Mouse (Mus musculus): Measurements from ENCODE around the gene Lrp2. TPM values are rescaled to one million over a fixed set of nuclear protein-coding genes. Genes with fewer than 3 reads are reported as not detected.

The Lrp2 gene
- polyA plus RNA-seq, 1 experiment from 2014 or later: 0.29 TPM

- no peak for DNase-seq (ENCODE audit: low spot score)
- Histone ChIP-seq H3K36me3 (ENCODE audit: control insufficient read depth, insufficient read depth, low read length) (no peaks in the 10 kb centered on the region), H3K9ac (ENCODE audit: low read length) (no peak overlapping the region), H3K4me3 (ENCODE audit: low read depth, low read length) (no peak overlapping the region), H3K9me3 (ENCODE audit: control insufficient read depth, low read length) (no peaks in the 10 kb centered on the region), H3K4me2 (replicated peaks; ENCODE audit: low read depth) (no peak overlapping the region), H3K4me1 (replicated peaks; ENCODE audit: control insufficient read depth, insufficient read depth) (no peaks in the 10 kb centered on the region), H3K27ac (replicated peaks) (no peak overlapping the region), H3K27me3 (ENCODE audit: control insufficient read depth, insufficient read depth, low read length) (no peaks in the 10 kb centered on the region)
- no peak for ATAC-seq (ENCODE audit: low FRiP score, low TSS enrichment)
- WGBS: 79% methylated on average over 5 of the region's 5 CpGs
- no peak for TF ChIP-seq CTCF (IDR thresholded peaks at IDR 0.05; ENCODE audit: low read depth)
- TF ChIP-seq EP300 (optimal IDR thresholded peaks at IDR 0.05): no peak
These were observed 12.7 kb downstream of the Lrp2 start for GRCm38 (mm10) chr2:69573038-69573732.

- Histone ChIP-seq H3K36me3 (ENCODE audit: control insufficient read depth, insufficient read depth, low read length) (no peaks in the 10 kb centered on the region), H3K4me2 (replicated peaks; ENCODE audit: low read depth) (no peak overlapping the region), H3K4me3 (ENCODE audit: low read depth, low read length) (no peak overlapping the region), H3K27me3 (ENCODE audit: control insufficient read depth, insufficient read depth, low read length) (no peaks in the 10 kb centered on the region), H3K9ac (ENCODE audit: low read length) (no peak overlapping the region), H3K27ac (replicated peaks) (no peak overlapping the region), H3K9me3 (ENCODE audit: control insufficient read depth, low read length) (no peaks in the 10 kb centered on the region), H3K4me1 (replicated peaks; ENCODE audit: control insufficient read depth, insufficient read depth) (no peaks in the 10 kb centered on the region)
- TF ChIP-seq EP300 (optimal IDR thresholded peaks at IDR 0.05): no peak
- no peak for TF ChIP-seq CTCF (IDR thresholded peaks at IDR 0.05; ENCODE audit: low read depth)
- WGBS: 79% methylated on average over 6 of the region's 6 CpGs
- no peak for DNase-seq (ENCODE audit: low spot score)
- ATAC-seq (ENCODE audit: low FRiP score, low TSS enrichment): no peak
These were observed 15.3 kb downstream of the Lrp2 start for GRCm38 (mm10) chr2:69570556-69570955.

DNA sequence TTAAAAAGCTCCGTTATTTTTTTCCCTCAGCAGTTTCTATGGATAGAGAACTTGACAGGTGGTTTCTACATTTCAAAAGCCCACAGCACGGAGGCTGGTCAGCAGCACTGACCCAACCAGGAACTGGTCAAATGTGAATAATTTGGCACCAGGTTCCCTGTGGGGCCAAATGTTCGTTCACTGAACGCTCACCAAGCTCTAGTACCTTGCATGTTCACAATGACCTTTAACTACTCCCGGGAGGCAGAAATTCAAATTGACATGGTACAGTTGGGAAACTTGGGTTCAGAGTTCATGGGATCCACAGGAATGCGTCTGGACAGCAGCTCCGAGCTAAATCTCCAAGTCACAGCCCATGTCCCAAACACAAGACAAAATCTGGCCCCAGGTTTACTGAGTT lies 19.6 kb downstream of the Lrp2 start:
- no peaks in the 10 kb centered on the region for H3K27me3 ChIP-seq (ENCODE audit: control insufficient read depth, insufficient read depth, low read length)
- no peak for TF ChIP-seq CTCF (IDR thresholded peaks at IDR 0.05; ENCODE audit: low read depth)
- no peak for TF ChIP-seq EP300 (optimal IDR thresholded peaks at IDR 0.05)
- ATAC-seq (ENCODE audit: low FRiP score, low TSS enrichment): no peak
- no peaks in the 10 kb centered on the region for H3K36me3 ChIP-seq (ENCODE audit: control insufficient read depth, insufficient read depth, low read length)
- no peaks in the 10 kb centered on the region for H3K4me1 ChIP-seq (replicated peaks; ENCODE audit: control insufficient read depth, insufficient read depth)
- 67% methylated on average over 7 of the region's 7 CpGs for WGBS
- H3K9ac ChIP-seq (ENCODE audit: low read length): no peak overlapping the region
- H3K9me3 ChIP-seq (ENCODE audit: control insufficient read depth, low read length): no peaks in the 10 kb centered on the region
- no peak overlapping the region for H3K4me3 ChIP-seq (ENCODE audit: low read depth, low read length)
- no peak for DNase-seq (ENCODE audit: low spot score)
- H3K4me2 ChIP-seq (replicated peaks; ENCODE audit: low read depth): no peak overlapping the region
- no peak overlapping the region for H3K27ac ChIP-seq (replicated peaks)

- WGBS: 59% methylated on average over 6 of the region's 6 CpGs
- Histone ChIP-seq H3K4me3 (ENCODE audit: low read depth, low read length) (no peak overlapping the region), H3K9me3 (ENCODE audit: control insufficient read depth, low read length) (no peaks in the 10 kb centered on the region), H3K36me3 (ENCODE audit: control insufficient read depth, insufficient read depth, low read length) (no peaks in the 10 kb centered on the region), H3K9ac (ENCODE audit: low read length) (no peak overlapping the region), H3K27ac (replicated peaks) (no peak overlapping the region), H3K4me2 (replicated peaks; ENCODE audit: low read depth) (no peak overlapping the region), H3K27me3 (ENCODE audit: control insufficient read depth, insufficient read depth, low read length) (no peaks in the 10 kb centered on the region), H3K4me1 (replicated peaks; ENCODE audit: control insufficient read depth, insufficient read depth) (no peaks in the 10 kb centered on the region)
- TF ChIP-seq EP300 (optimal IDR thresholded peaks at IDR 0.05): no peak
- TF ChIP-seq CTCF (IDR thresholded peaks at IDR 0.05; ENCODE audit: low read depth): no peak
- DNase-seq (ENCODE audit: low spot score): no peak
- ATAC-seq (ENCODE audit: low FRiP score, low TSS enrichment): no peak
These were observed 22.4 kb downstream of the Lrp2 start for GRCm38 (mm10) chr2:69563492-69563891.

- Histone ChIP-seq H3K9me3 (ENCODE audit: control insufficient read depth, low read length) (no peaks in the 10 kb centered on the region), H3K27me3 (ENCODE audit: control insufficient read depth, insufficient read depth, low read length) (no peaks in the 10 kb centered on the region), H3K4me2 (replicated peaks; ENCODE audit: low read depth) (no peak overlapping the region), H3K4me3 (ENCODE audit: low read depth, low read length) (no peak overlapping the region), H3K36me3 (ENCODE audit: control insufficient read depth, insufficient read depth, low read length) (no peaks in the 10 kb centered on the region), H3K9ac (ENCODE audit: low read length) (no peak overlapping the region), H3K27ac (replicated peaks) (no peak overlapping the region), H3K4me1 (replicated peaks; ENCODE audit: control insufficient read depth, insufficient read depth) (no peaks in the 10 kb centered on the region)
- TF ChIP-seq EP300 (optimal IDR thresholded peaks at IDR 0.05) (no peak), CTCF (IDR thresholded peaks at IDR 0.05; ENCODE audit: low read depth) (no peak)
- DNase-seq (ENCODE audit: low spot score) (no peak), ATAC-seq (ENCODE audit: low FRiP score, low TSS enrichment) (no peak)
- 55% methylated on average over 5 of the region's 5 CpGs for WGBS
These were observed 23.1 kb downstream of the Lrp2 start for GRCm38 (mm10) chr2:69562761-69563160.

GRCm38 (mm10) chr2:69560221-69560620 lies 25.6 kb downstream of the Lrp2 start:
- no peak for DNase-seq (ENCODE audit: low spot score)
- 55% methylated on average over 4 of the region's 4 CpGs for WGBS

More at GRCm38 (mm10) chr2:69560221-69560620, 25.6 kb downstream of the Lrp2 start:
- TF ChIP-seq EP300 (optimal IDR thresholded peaks at IDR 0.05) (no peak), CTCF (IDR thresholded peaks at IDR 0.05; ENCODE audit: low read depth) (no peak)
- Histone ChIP-seq H3K36me3 (ENCODE audit: control insufficient read depth, insufficient read depth, low read length) (no peaks in the 10 kb centered on the region), H3K4me2 (replicated peaks; ENCODE audit: low read depth) (no peak overlapping the region), H3K4me3 (ENCODE audit: low read depth, low read length) (no peak overlapping the region), H3K27ac (replicated peaks) (no peak overlapping the region), H3K27me3 (ENCODE audit: control insufficient read depth, insufficient read depth, low read length) (no peaks in the 10 kb centered on the region), H3K9me3 (ENCODE audit: control insufficient read depth, low read length) (no peaks in the 10 kb centered on the region), H3K9ac (ENCODE audit: low read length) (no peak overlapping the region), H3K4me1 (replicated peaks; ENCODE audit: control insufficient read depth, insufficient read depth) (no peaks in the 10 kb centered on the region)
- ATAC-seq (ENCODE audit: low FRiP score, low TSS enrichment): no peak

Measured in stomach, postnatal 0 days (tissue).